In the genomic region with DNA sequence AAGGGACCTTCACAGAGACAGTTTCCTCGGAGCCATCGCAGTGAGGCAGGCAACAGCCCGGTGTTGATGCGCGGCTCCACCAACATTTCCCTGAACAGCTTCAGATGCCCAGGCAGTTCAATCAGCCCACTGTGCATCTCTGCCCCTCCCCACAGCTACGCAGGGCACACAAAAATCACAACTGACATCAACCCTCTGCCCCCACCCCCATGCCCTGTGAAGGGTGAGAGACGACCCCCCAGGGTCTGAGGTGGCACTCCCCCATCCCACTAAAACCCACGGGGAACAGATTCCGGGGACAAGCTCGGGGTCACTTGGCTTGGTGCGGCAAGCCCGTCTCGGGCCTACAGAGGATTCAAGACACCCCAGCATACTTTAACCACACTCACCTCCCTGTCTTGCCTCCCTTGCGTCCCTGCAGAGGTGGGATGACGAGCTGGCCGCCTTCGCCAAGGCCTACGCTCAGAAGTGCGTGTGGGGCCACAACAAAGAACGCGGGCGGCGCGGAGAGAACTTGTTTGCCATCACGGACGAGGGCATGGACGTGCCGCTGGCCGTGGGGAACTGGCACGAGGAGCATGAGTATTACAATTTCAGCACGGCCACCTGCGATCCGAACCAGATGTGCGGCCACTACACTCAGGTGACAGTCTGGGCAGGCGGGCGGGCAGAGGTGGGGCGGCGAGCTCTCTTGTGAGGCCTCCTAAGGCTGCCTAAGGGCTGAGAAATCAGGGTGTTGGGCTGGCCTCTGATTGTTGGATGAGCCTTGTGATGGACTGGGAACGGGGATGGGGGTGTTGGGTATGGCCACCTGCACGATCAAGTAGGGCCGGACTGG, we compare ENCODE assay signal across 9 mouse cellular contexts. TPM values are rescaled to one million over a fixed set of nuclear protein-coding genes. Genes with fewer than 3 reads are reported as not detected.
DNase-seq lines count a peak whose midpoint lies in the region; ATAC-seq lines count a peak whose summit lies in the region.
"Had no signal": no experiment of that assay in that cellular context is flagged by ENCODE, and none has a peak within 500 bp of the region (broad histone marks: within the 10 kb centered on the region; RNA-seq: fewer than 3 reads in every experiment).

No protein-coding gene starts in this region.

- H3K4me3 ChIP-seq in kidney, embryonic 15.5 days (replicated peaks): peak overlapping the region; percentile 24
- no peak overlapping the region; the same call in 1 of the 2 replicates for H3K4me3 ChIP-seq in embryonic facial prominence, embryonic 11.5 days (ENCODE audit: low read depth, low read length)
- no peak overlapping the region for H3K4me3 ChIP-seq in hindbrain, embryonic 16.5 days (ENCODE audit: low read length)

- WGBS in kidney, embryonic 15.5 days: 25% methylated on average over 41 of the region's 41 CpGs
- WGBS in embryonic facial prominence, embryonic 11.5 days: 9% methylated on average over 41 of the region's 41 CpGs
- 25% methylated on average over 41 of the region's 41 CpGs for WGBS in hindbrain, embryonic 16.5 days

- no peaks in the 10 kb centered on the region for H3K36me3 ChIP-seq in kidney, embryonic 15.5 days
- H3K36me3 ChIP-seq in embryonic facial prominence, embryonic 11.5 days (replicated peaks; ENCODE audit: control insufficient read depth, insufficient read depth, low read depth, low read length): no peaks in the 10 kb centered on the region
- H3K36me3 ChIP-seq in hindbrain, embryonic 16.5 days (ENCODE audit: control insufficient read depth, insufficient read depth, low read length): no peaks in the 10 kb centered on the region

- H3K9me3 ChIP-seq in kidney, embryonic 15.5 days (replicated peaks): no peaks in the 10 kb centered on the region
- H3K9me3 ChIP-seq in embryonic facial prominence, embryonic 11.5 days (replicated peaks; ENCODE audit: control insufficient read depth, low read length): no peaks in the 10 kb centered on the region
- no peaks in the 10 kb centered on the region for H3K9me3 ChIP-seq in hindbrain, embryonic 16.5 days (ENCODE audit: control insufficient read depth, low read length)

- H3K9ac ChIP-seq in kidney, embryonic 15.5 days: no peak overlapping the region
- H3K9ac ChIP-seq in embryonic facial prominence, embryonic 11.5 days (replicated peaks; ENCODE audit: low read length): 0 out of 2 replicates have a peak overlapping the region, but pooled peaks have one; percentile 1
- H3K9ac ChIP-seq in hindbrain, embryonic 16.5 days (ENCODE audit: low read depth, low read length): 0 out of 2 replicates have a peak overlapping the region, but pooled peaks have one; percentile 9
- H3K9ac ChIP-seq: liver, embryonic 14.5 days had no signal

- no peak overlapping the region for H3K27ac ChIP-seq in kidney, embryonic 15.5 days
- H3K27ac ChIP-seq in embryonic facial prominence, embryonic 11.5 days (replicated peaks; ENCODE audit: low read depth, low read length): no peak overlapping the region
- H3K27ac ChIP-seq in hindbrain, embryonic 16.5 days (ENCODE audit: low read depth, low read length): no peak overlapping the region
- H3K27ac ChIP-seq: liver, embryonic 14.5 days had no signal

- peaks cover 49% of the 10 kb centered on the region for H3K4me1 ChIP-seq in kidney, embryonic 15.5 days
- H3K4me1 ChIP-seq in embryonic facial prominence, embryonic 11.5 days (ENCODE audit: control insufficient read depth, insufficient read depth, low read length): peaks cover 5% of the 10 kb centered on the region
- H3K4me1 ChIP-seq in hindbrain, embryonic 16.5 days (ENCODE audit: control insufficient read depth, insufficient read depth, low read depth, low read length): peaks cover 11% of the 10 kb centered on the region

- ATAC-seq in kidney, embryonic 15.5 days (replicated peaks; ENCODE audit: low FRiP score): no peak; the same call in 1 of the 2 replicates
- no peak for ATAC-seq in embryonic facial prominence, embryonic 11.5 days (replicated peaks; ENCODE audit: insufficient number of reproducible peaks, low FRiP score, low TSS enrichment, low read depth)
- no peak for ATAC-seq in hindbrain, embryonic 16.5 days
- ATAC-seq in megakaryocyte, adult 5-6 weeks (ENCODE audit: poor library complexity, severe bottlenecking): no peak

- peaks cover 41% of the 10 kb centered on the region for H3K27me3 ChIP-seq in kidney, embryonic 15.5 days
- peaks cover 25% of the 10 kb centered on the region for H3K27me3 ChIP-seq in embryonic facial prominence, embryonic 11.5 days (ENCODE audit: control insufficient read depth, insufficient read depth, low read length)
- H3K27me3 ChIP-seq in hindbrain, embryonic 16.5 days (replicated peaks; ENCODE audit: control insufficient read depth, insufficient read depth, low read length): peaks cover 15% of the 10 kb centered on the region

- DNase-seq in kidney, postnatal 36 days: no peak
- no peak for DNase-seq in embryonic facial prominence, embryonic 11.5 days (ENCODE audit: low spot score)
- peak; percentile 55 for DNase-seq in neural tube, embryonic 10.5 days (ENCODE audit: extremely low spot score, low spot score)
- DNase-seq in kidney, adult 11 months: no peak
- DNase-seq: thymus, adult 2 months had no signal

- peak overlapping the region; percentile 54 for H3K4me2 ChIP-seq in kidney, embryonic 15.5 days
- H3K4me2 ChIP-seq in embryonic facial prominence, embryonic 11.5 days (ENCODE audit: low read depth, low read length): peak overlapping the region; percentile 3; the same call in 1 of the 2 replicates
- no peak overlapping the region for H3K4me2 ChIP-seq in hindbrain, embryonic 16.5 days (ENCODE audit: low read length)

RNA-seq across cellular contexts. Expression of gene Pi16, which starts 4.5 kb away (rescaled TPM):
- polyA plus RNA-seq in kidney, embryonic 15.5 days (2015; fragmentation: Nextera tagmentation; extraction: Ambion mirVana): 3.4 and 5.8 TPM in 2 replicates
- 0.32 and 0.56 TPM in 2 replicates for polyA plus RNA-seq in embryonic facial prominence, embryonic 11.5 days (2014; fragmentation: Nextera tagmentation; extraction: Ambion mirVana)
- 2.0 and 2.4 TPM in 2 replicates for polyA plus RNA-seq in hindbrain, embryonic 16.5 days (2015; fragmentation: Nextera tagmentation; extraction: Ambion mirVana)
- 32.6 and 44.2 TPM in 2 replicates for total RNA-seq in megakaryocyte, adult 5-6 weeks (2015)
- total RNA-seq in megakaryocyte, adult 5-6 weeks (2017): 59.2 and 64.7 TPM in 2 replicates

RNA-seq across cellular contexts. Expression of gene Mtch1, which starts 25.8 kb away (rescaled TPM):
- 289 and 308 TPM in 2 replicates for polyA plus RNA-seq in kidney, embryonic 15.5 days (2015; fragmentation: Nextera tagmentation; extraction: Ambion mirVana)
- polyA plus RNA-seq in embryonic facial prominence, embryonic 11.5 days (2014; fragmentation: Nextera tagmentation; extraction: Ambion mirVana): 370 and 382 TPM in 2 replicates
- 328 and 463 TPM in 2 replicates for polyA plus RNA-seq in hindbrain, embryonic 16.5 days (2015; fragmentation: Nextera tagmentation; extraction: Ambion mirVana)
- total RNA-seq in megakaryocyte, adult 5-6 weeks (2015): 111 and 128 TPM in 2 replicates
- total RNA-seq in megakaryocyte, adult 5-6 weeks (2017): 84.1 and 107 TPM in 2 replicates

RNA-seq across cellular contexts. Expression of gene Fgd2, which starts 38.7 kb away (rescaled TPM):
- polyA plus RNA-seq in kidney, embryonic 15.5 days (2015; fragmentation: Nextera tagmentation; extraction: Ambion mirVana): 12.0 and 13.0 TPM in 2 replicates
- 7.0 and 8.6 TPM in 2 replicates for polyA plus RNA-seq in embryonic facial prominence, embryonic 11.5 days (2014; fragmentation: Nextera tagmentation; extraction: Ambion mirVana)
- polyA plus RNA-seq in hindbrain, embryonic 16.5 days (2015; fragmentation: Nextera tagmentation; extraction: Ambion mirVana): 6.5 and 9.1 TPM in 2 replicates
- 44.8 and 47.7 TPM in 2 replicates for total RNA-seq in megakaryocyte, adult 5-6 weeks (2015)
- 45.5 and 48.0 TPM in 2 replicates for total RNA-seq in megakaryocyte, adult 5-6 weeks (2017)

RNA-seq across cellular contexts. Expression of gene BC004004, which starts 53.4 kb away (rescaled TPM):
- 67.6 and 73.2 TPM in 2 replicates for polyA plus RNA-seq in kidney, embryonic 15.5 days (2015; fragmentation: Nextera tagmentation; extraction: Ambion mirVana)
- polyA plus RNA-seq in embryonic facial prominence, embryonic 11.5 days (2014; fragmentation: Nextera tagmentation; extraction: Ambion mirVana): 55.1 and 55.4 TPM in 2 replicates
- 118 and 123 TPM in 2 replicates for polyA plus RNA-seq in hindbrain, embryonic 16.5 days (2015; fragmentation: Nextera tagmentation; extraction: Ambion mirVana)
- 65.8 and 70.1 TPM in 2 replicates for total RNA-seq in megakaryocyte, adult 5-6 weeks (2015)
- total RNA-seq in megakaryocyte, adult 5-6 weeks (2017): 81.0 and 89.2 TPM in 2 replicates

RNA-seq across cellular contexts. Expression of gene Ppil1, which starts 58.0 kb away (rescaled TPM):
- polyA plus RNA-seq in kidney, embryonic 15.5 days (2015; fragmentation: Nextera tagmentation; extraction: Ambion mirVana): 171 and 182 TPM in 2 replicates
- polyA plus RNA-seq in embryonic facial prominence, embryonic 11.5 days (2014; fragmentation: Nextera tagmentation; extraction: Ambion mirVana): 177 and 196 TPM in 2 replicates
- 105 and 113 TPM in 2 replicates for polyA plus RNA-seq in hindbrain, embryonic 16.5 days (2015; fragmentation: Nextera tagmentation; extraction: Ambion mirVana)
- 37.5 and 39.4 TPM in 2 replicates for total RNA-seq in megakaryocyte, adult 5-6 weeks (2015)
- total RNA-seq in megakaryocyte, adult 5-6 weeks (2017): 53.6 and 57.3 TPM in 2 replicates
